Mouse (Mus musculus) left cerebral cortex, postnatal 4 days (tissue): ENCODE measurements around the gene Gls. TPM values are rescaled to one million over a fixed set of nuclear protein-coding genes. Genes with fewer than 3 reads are reported as not detected.

Experiments
- DNase-seq: peaks from one replicate; pipeline ENCODE4 v3.0.0-alpha.2; 2022
- intact Hi-C: fragments of 180-260 bp; cut with DNase I; formaldehyde crosslinking; loops from one replicate; pipeline ENCODE4 v1.15.1; 2025
- total RNA-seq, 2 experiments: library from RNA; stranded (reverse); gene quantifications; 2 replicates each; pipeline ENCODE4 v1.2.3; 2021

The Gls gene
- total RNA-seq, 2 experiments from 2014 or later = 264 to 265 TPM

GRCm38 (mm10) chr1:52137292-52137691 is 95.7 kb downstream of the Gls start:
- intact Hi-C loops = no loop called here
- DNase-seq = no peak

GRCm38 (mm10) chr1:52133254-52133653 is 99.8 kb downstream of the Gls start:
- intact Hi-C loops = no loop called here

DNA sequence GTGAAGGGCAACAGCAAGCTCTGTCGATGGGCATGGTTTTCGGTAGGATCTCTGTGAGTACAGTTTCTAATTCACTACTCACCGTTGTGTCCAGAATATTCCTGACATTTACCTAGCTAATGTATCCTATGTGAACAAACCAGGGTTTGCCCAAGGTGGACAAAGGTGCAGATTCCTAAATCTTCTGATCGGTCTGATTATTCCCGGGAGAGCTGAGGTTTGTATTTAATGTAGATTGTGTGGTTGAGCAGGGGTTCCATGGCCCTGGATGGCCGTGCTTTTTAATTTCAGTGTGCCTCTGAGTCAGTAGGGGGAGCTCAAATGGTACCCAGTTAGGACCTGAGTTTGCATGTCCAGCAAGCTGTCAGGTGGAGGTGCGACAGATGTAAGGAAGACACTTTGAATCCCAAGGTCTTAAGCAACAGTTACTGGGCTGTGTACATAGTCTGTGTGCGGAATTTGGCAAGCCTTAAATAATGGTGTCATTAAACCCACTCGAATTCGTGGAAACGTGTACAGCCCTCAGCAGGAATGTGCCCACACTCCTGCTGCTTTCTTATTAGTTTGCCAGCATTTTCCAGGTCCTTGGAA is 101.2 kb downstream of the Gls start:
- intact Hi-C loops = no loop called here
- no peak for DNase-seq

More at GRCm38 (mm10) chr1:52133254-52133653, 99.8 kb downstream of the Gls start:
- no peak for DNase-seq

DNA sequence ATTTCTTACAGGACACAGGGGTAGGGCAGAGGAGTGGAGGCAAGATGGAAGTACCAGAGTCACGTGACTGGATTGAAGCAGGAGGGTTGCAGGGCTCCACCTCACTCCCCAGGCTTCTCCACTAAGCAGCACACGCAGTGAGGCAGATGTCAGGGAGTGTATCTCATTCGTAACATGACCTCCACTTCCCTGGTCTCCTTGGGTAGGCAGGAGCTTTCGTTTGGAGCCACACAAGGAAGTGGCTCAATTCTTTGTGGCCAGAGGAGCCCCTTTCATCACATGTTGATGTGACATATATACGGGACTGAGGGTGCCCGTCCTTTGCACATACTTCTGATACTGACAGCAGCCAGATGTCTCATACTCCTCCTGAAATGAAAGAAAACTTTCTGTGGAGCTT is 103.2 kb downstream of the Gls start:
- intact Hi-C loops = no loop called here
- no peak for DNase-seq

DNA sequence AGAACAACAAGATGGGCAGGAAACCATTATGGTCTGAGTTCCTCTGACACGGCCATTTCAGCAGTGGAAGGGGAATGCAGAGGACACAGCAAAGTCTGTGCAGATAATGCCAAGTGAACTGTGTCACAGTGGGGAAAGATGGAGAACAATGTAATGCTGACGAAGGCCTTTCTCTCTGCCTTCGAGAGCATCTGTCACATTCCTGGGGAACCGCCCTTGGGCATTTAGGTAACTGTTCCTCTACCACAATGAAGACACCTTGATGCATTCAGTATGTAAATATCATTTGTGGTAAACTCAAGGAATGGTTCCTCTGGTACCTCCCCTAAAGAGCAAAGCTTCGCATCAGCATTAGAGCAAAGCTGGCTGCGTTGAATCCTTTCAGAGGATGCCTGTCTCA is 105.7 kb downstream of the Gls start:
- intact Hi-C loops = no loop called here
- DNase-seq = no peak

GRCm38 (mm10) chr1:52124818-52125217 is 108.2 kb downstream of the Gls start:
- no peak for DNase-seq
- intact Hi-C loops = no loop called here

- no peak for DNase-seq
- intact Hi-C loops = no loop called here
These were observed 112.0 kb downstream of the Gls start for GRCm38 (mm10) chr1:52121052-52121451.

DNA sequence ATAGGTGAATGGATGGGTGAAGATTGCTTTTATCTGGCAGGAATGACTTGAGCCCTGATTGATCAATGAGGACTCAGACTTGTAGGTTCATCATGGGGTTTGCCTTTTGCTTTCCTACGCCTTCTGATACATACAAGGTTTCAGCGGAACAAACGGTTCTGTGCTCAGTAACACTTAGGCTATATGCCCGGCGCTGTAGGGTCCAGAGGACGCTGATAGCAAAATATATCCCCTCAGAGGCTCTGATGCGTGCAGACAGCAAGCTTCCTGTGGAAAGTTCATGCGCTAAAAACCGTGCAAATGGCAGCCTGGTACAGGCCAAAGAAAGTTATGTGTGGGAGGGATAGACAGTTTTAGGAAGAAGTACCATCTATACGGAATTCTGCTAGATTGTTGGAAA is 112.8 kb downstream of the Gls start:
- no peak for DNase-seq
- intact Hi-C loops = no loop called here

DNA sequence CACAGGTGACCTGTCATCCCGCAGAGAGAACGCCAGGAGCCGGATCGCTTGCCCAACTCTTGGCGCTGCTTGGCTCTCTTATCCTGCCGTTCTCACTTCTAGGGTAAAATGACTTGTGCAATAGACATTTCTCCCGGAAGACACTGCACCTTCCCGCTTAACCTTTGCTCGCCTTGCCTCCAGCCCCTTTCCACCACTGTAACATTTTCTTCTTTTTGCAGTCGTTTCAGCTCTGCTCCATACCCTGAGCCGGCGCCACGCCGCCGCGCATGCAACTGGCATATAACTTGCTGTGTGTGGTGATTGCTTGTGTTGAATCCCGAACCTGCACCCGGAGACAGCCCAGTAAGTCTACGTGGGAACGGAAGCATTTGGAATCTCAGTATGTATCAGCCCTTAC is 113.3 kb downstream of the Gls start:
- intact Hi-C loops = no loop called here
- no peak for DNase-seq

GRCm38 (mm10) chr1:52118860-52119591 is 114.0 kb downstream of the Gls start, which contains the start of gene Stat1:
Gene Stat1, plus strand, starts transcription at chr1:52119440.
- DNase-seq = peak; percentile 87
- intact Hi-C loops = no loop called here

GRCm38 (mm10) chr1:52117777-52118176 is 115.3 kb downstream of the Gls start:
- intact Hi-C loops = no loop called here
- no peak for DNase-seq

GRCm38 (mm10) chr1:52116441-52116840 is 116.6 kb downstream of the Gls start:
- no peak for DNase-seq
- intact Hi-C loops = no loop called here

DNA sequence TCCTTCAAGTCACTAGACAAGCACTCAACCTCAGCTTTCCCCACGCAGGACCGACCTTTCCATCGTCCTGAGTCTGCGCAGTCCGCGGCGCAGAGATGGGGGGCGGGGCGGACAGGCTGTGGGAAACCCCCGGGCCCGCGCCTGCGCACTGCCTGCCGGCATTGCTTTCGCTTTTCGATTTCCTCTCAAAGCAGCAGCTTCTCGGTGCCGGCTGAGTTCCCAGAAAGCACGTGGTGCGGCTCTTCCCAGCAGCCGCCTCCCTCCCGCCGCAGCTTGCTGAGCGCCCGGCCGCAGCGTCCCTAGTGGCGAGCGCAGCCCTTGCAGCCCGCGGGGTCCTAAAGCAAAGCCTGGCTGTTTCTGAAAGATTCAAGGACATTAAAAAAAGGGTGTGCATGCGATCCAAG is 119.4 kb downstream of the Gls start:
- intact Hi-C loops = no loop called here

More for the DNA sequence above, 119.4 kb downstream of the Gls start:
- DNase-seq = peak; percentile 99

Other genes with a start within 250 kb of the Gls start
- gene Stat4, start 246.1 kb downstream of the Gls start, total RNA-seq = 1 to 10 TPM; 3.8 to 4.7 TPM
- gene Stat1, start 113.8 kb downstream of the Gls start, total RNA-seq = 1 to 10 TPM; 7.9 to 9.5 TPM